Mouse (Mus musculus) forebrain, embryonic 10.5 days (tissue): Measurements from ENCODE around the gene Rps10. TPM values are rescaled to one million over a fixed set of nuclear protein-coding genes. Genes with fewer than 3 reads are reported as not detected.
A peak's percentile ranks its signal among the peaks of the same experiment; 100 is the strongest.

Experiments
- DNase-seq: peaks from one replicate; pipeline ENCODE4 v3.0.0-alpha.2; 2017; ENCODE audit warnings: low spot score; ENCODE audit errors: extremely low spot score
- H3K27ac ChIP-seq: fragments of 300-500 bp; sonication (generic); 2 replicates; pipeline ENCODE4 v1.5.1; 2016; ENCODE audit warnings: mild to moderate bottlenecking
- H3K27me3 ChIP-seq: fragments of 300-500 bp; sonication (generic); 2 replicates; pipeline ENCODE4 v1.6.1; 2016; ENCODE audit warnings: mild to moderate bottlenecking; ENCODE audit not compliant: poor library complexity, severe bottlenecking
- H3K36me3 ChIP-seq: fragments of 300-500 bp; sonication (generic); replicated peaks from 2 replicates; pipeline ENCODE4 v1.6.1; 2016; ENCODE audit warnings: mild to moderate bottlenecking, moderate library complexity
- H3K4me1 ChIP-seq: fragments of 300-500 bp; sonication (generic); 2 replicates; pipeline ENCODE4 v1.6.1; 2016
- H3K4me3 ChIP-seq: fragments of 300-500 bp; sonication (generic); 2 replicates; pipeline ENCODE4 v1.5.1; 2016; ENCODE audit warnings: mild to moderate bottlenecking, moderate library complexity
- H3K9me3 ChIP-seq: fragments of 300-500 bp; sonication (generic); 2 replicates; pipeline ENCODE4 v1.6.1; 2016; ENCODE audit warnings: mild to moderate bottlenecking, moderate library complexity
- WGBS: fragments of 180-500 bp; shearing (Covaris S2); methylation state at CpG from one replicate; pipeline ENCODE4 v1.1.7; 2016; 5-methylcytosine and 5-hydroxymethylcytosine counted together
- polyA plus RNA-seq: library from polyadenylated mRNA; unstranded; fragments of >200 nt; fragmentation: Nextera tagmentation; extraction: Ambion mirVana; gene quantifications from 2 replicates; pipeline ENCODE4 v1.2.1, GENCODE M21; 2016

Gene Rps10
- polyA plus RNA-seq, 1 experiment from 2014 or later = 934 TPM

- H3K4me3 ChIP-seq = peak overlapping the region; percentile 94
- H3K27ac ChIP-seq = peak overlapping the region; percentile 100
- H3K4me1 ChIP-seq = peaks cover 49% of the 10 kb centered on the region
- WGBS = 4% methylated on average over 23 of the region's 23 CpGs
- no peaks in the 10 kb centered on the region for H3K27me3 ChIP-seq
- peaks cover 20% of the 10 kb centered on the region for H3K9me3 ChIP-seq
- DNase-seq = peak; percentile 45
- peaks cover 35% of the 10 kb centered on the region for H3K36me3 ChIP-seq
Observed at GRCm38 (mm10) chr17:27621705-27622531, 14.6 kb downstream of the Rps10 start.

- Histone ChIP-seq H3K27me3 (no peaks in the 10 kb centered on the region), H3K9me3 (peaks cover 25% of the 10 kb centered on the region), H3K4me1 (peaks cover 43% of the 10 kb centered on the region), H3K4me3 (peak overlapping the region; percentile 94), H3K36me3 (peaks cover 42% of the 10 kb centered on the region), H3K27ac (peak overlapping the region; percentile 100)
- DNase-seq = no peak
- WGBS = 61% methylated on average over 8 of the region's 8 CpGs
Observed at GRCm38 (mm10) chr17:27621161-27621560, 15.3 kb downstream of the Rps10 start.

GRCm38 (mm10) chr17:27615388-27615787 lies 21.1 kb downstream of the Rps10 start:
- 84% methylated on average over 7 of the region's 7 CpGs for WGBS
- Histone ChIP-seq H3K4me3 (no peak overlapping the region), H3K27me3 (no peaks in the 10 kb centered on the region), H3K27ac (no peak overlapping the region), H3K36me3 (peaks cover 80% of the 10 kb centered on the region), H3K9me3 (peaks cover 25% of the 10 kb centered on the region), H3K4me1 (peaks cover 31% of the 10 kb centered on the region)
- no peak for DNase-seq

- WGBS = 86% methylated on average over 4 of the region's 4 CpGs
- Histone ChIP-seq H3K9me3 (peaks cover 17% of the 10 kb centered on the region), H3K4me1 (peaks cover 26% of the 10 kb centered on the region), H3K4me3 (no peak overlapping the region), H3K27me3 (no peaks in the 10 kb centered on the region), H3K36me3 (peaks cover 72% of the 10 kb centered on the region), H3K27ac (no peak overlapping the region)
- DNase-seq = no peak
Observed at GRCm38 (mm10) chr17:27613016-27613415, 23.5 kb downstream of the Rps10 start.

DNA sequence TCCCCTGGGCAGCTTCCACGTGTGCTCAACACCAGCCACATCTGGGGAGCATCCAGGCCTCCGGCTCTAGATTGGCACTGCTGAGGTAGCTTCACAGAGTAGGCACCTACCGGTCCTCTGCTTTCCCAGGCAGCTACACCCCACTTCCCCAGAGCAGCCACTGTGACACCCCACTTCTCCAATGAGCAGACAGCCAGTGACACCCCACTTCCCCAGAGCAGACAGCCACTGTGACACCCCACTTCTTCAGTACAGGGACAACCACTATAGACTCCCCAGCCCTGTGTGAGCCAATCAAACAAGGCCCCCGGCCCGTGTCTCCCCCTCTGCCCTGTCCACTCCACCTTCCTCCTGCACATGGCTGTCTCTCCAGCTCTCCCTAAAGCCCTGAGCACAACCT lies 24.5 kb downstream of the Rps10 start:
- Histone ChIP-seq H3K9me3 (peaks cover 6% of the 10 kb centered on the region), H3K27ac (no peak overlapping the region), H3K36me3 (peaks cover 70% of the 10 kb centered on the region), H3K4me3 (no peak overlapping the region), H3K27me3 (no peaks in the 10 kb centered on the region), H3K4me1 (peaks cover 26% of the 10 kb centered on the region)
- WGBS = 90% methylated on average over 5 of the region's 5 CpGs
- DNase-seq = no peak

DNA sequence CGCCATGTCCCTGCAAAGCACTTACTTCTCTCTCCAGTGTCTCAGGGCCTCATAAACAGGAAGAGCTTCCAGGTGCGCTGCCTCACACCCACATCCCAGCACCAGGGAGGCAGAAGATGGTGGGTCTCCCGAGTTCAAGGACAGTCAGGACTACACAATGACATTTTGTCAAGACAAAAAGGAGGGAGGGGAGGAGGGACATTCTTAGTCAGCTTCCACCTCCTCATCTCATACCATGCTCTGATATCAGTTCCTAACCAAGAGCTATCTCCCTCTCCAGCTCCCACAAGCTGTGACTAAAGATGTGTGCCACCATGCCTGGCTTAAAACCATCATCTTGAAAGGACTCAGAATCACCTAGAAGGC lies 25.0 kb downstream of the Rps10 start:
- 79% methylated on average over 3 of the region's 3 CpGs for WGBS
- Histone ChIP-seq H3K4me3 (no peak overlapping the region), H3K4me1 (peaks cover 26% of the 10 kb centered on the region), H3K27ac (no peak overlapping the region), H3K36me3 (peaks cover 68% of the 10 kb centered on the region), H3K9me3 (peaks cover 1% of the 10 kb centered on the region; the same call in 1 of the 2 replicates), H3K27me3 (no peaks in the 10 kb centered on the region)
- DNase-seq = no peak

GRCm38 (mm10) chr17:27610679-27611518 lies 25.6 kb downstream of the Rps10 start:
- H3K4me1 ChIP-seq = peaks cover 26% of the 10 kb centered on the region
- H3K27me3 ChIP-seq = no peaks in the 10 kb centered on the region
- WGBS = 90% methylated on average over 10 of the region's 10 CpGs
- H3K9me3 ChIP-seq = no peaks in the 10 kb centered on the region
- no peak for DNase-seq
- no peak overlapping the region for H3K4me3 ChIP-seq
- peaks cover 64% of the 10 kb centered on the region for H3K36me3 ChIP-seq
- H3K27ac ChIP-seq = no peak overlapping the region

DNA sequence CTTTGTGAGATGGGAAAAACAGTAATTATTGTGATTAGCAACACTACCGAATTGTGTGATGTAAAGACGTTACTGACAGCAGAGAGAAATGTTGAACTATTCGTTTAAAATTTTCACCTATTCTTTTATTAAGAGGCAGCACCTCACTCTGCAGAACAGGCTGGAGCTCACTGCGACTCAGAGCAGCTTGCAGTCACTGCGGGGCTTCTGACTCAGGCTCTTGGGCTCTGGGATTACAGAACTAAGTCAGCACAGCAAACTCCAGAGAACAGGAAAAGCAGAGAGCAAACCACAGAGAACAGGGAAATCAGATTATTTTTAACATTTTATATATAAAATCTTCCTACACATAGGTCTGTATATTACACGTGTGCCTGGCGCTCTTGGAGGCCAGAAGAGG lies 26.9 kb downstream of the Rps10 start:
- Histone ChIP-seq H3K27ac (no peak overlapping the region), H3K4me1 (peaks cover 22% of the 10 kb centered on the region), H3K4me3 (no peak overlapping the region), H3K9me3 (no peaks in the 10 kb centered on the region), H3K27me3 (no peaks in the 10 kb centered on the region), H3K36me3 (peaks cover 59% of the 10 kb centered on the region)
- WGBS = 91% methylated on average over 7 of the region's 7 CpGs
- DNase-seq = no peak

- no peak overlapping the region for H3K4me3 ChIP-seq
- no peak overlapping the region for H3K27ac ChIP-seq
- H3K36me3 ChIP-seq = peaks cover 34% of the 10 kb centered on the region
- DNase-seq = no peak
- 90% methylated on average over 21 of the region's 21 CpGs for WGBS
- H3K27me3 ChIP-seq = no peaks in the 10 kb centered on the region
- H3K9me3 ChIP-seq = no peaks in the 10 kb centered on the region
- peaks cover 24% of the 10 kb centered on the region for H3K4me1 ChIP-seq
Observed at GRCm38 (mm10) chr17:27603522-27604234, 32.8 kb downstream of the Rps10 start.

GRCm38 (mm10) chr17:27603036-27603435 lies 33.4 kb downstream of the Rps10 start:
- Histone ChIP-seq H3K36me3 (peaks cover 31% of the 10 kb centered on the region), H3K4me1 (peaks cover 24% of the 10 kb centered on the region), H3K9me3 (no peaks in the 10 kb centered on the region), H3K4me3 (no peak overlapping the region), H3K27ac (no peak overlapping the region), H3K27me3 (no peaks in the 10 kb centered on the region)
- WGBS = 85% methylated on average over 2 of the region's 2 CpGs
- DNase-seq = no peak

DNA sequence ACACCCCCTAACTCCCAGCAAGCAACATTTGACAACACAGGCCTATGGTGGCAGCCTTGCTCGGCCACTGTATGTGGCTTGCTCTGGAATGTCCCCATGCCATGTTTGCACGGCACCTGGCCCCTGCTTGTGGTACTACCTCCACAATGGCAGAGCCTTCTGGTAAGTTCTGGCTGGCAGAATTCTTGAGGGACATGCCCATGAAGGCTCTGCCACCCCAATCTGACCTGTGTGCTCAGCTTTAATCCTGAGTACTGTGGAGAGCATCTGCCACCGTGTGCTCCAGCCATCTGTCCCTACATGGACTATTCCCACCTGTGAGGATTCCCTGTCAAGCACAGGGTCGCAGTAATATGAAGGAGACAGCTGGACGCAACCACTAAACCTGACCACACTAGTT lies 35.6 kb downstream of the Rps10 start:
- Histone ChIP-seq H3K9me3 (no peaks in the 10 kb centered on the region), H3K27ac (no peak overlapping the region), H3K4me3 (no peak overlapping the region), H3K4me1 (peaks cover 31% of the 10 kb centered on the region), H3K27me3 (no peaks in the 10 kb centered on the region), H3K36me3 (peaks cover 36% of the 10 kb centered on the region)
- 91% methylated on average over 5 of the region's 5 CpGs for WGBS
- DNase-seq = no peak

DNA sequence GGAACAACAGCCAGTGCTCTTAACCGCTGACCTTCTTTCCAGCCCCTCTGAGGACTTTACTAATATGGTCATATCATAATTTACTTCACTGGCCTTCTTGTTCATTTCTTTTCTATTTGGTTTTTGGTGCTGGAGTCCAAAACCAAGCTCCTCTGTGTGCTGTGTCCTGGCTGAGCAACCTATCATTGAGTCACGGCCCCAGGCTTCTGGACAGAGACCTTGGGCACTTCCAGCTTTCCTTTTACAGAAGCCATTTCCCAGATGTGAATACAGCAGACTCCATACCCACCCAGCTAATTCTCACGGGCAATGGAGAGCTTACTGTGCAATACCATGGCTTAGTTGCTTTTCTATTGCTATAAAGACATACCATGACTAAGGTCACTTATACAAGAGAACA lies 36.2 kb downstream of the Rps10 start:
- Histone ChIP-seq H3K27me3 (no peaks in the 10 kb centered on the region), H3K4me3 (no peak overlapping the region), H3K27ac (no peak overlapping the region), H3K9me3 (no peaks in the 10 kb centered on the region), H3K36me3 (peaks cover 40% of the 10 kb centered on the region), H3K4me1 (peaks cover 31% of the 10 kb centered on the region)
- no peak for DNase-seq
- 87% methylated on average over 3 of the region's 3 CpGs for WGBS
